13 mouse cellular contexts compared by ENCODE assay signal in genomic region chr2:164964242-164964894, GRCm38 (mm10). TPM values are rescaled to one million over a fixed set of nuclear protein-coding genes. Genes with fewer than 3 reads are reported as not detected.
DNase-seq lines count a peak whose midpoint lies in the region; ATAC-seq and TF ChIP-seq lines count a peak whose summit lies in the region.
"Had no signal": no experiment of that assay in that cellular context is flagged by ENCODE, and none has a peak within 500 bp of the region (broad histone marks: within the 10 kb centered on the region; RNA-seq: fewer than 3 reads in every experiment).

No protein-coding gene starts in this region.

- 0 out of 2 replicates have a peak, but pooled peaks cover 10% of the 10 kb centered on the region for H3K4me1 ChIP-seq in hindbrain, postnatal 0 days (ENCODE audit: insufficient read depth, low read length)
- peaks cover 30% of the 10 kb centered on the region for H3K4me1 ChIP-seq in midbrain, embryonic 11.5 days (ENCODE audit: control insufficient read depth, insufficient read depth, low read length)

- 7% methylated on average over 9 of the region's 9 CpGs for WGBS in hindbrain, postnatal 0 days
- 18% methylated on average over 9 of the region's 9 CpGs for WGBS in midbrain, embryonic 11.5 days

- no peaks in the 10 kb centered on the region for H3K36me3 ChIP-seq in hindbrain, postnatal 0 days (ENCODE audit: insufficient read depth, low read length)
- H3K36me3 ChIP-seq in midbrain, embryonic 11.5 days (ENCODE audit: control insufficient read depth, insufficient read depth, low read length): no peaks in the 10 kb centered on the region
- H3K36me3 ChIP-seq: limb, embryonic 12.5 days had no signal

- H3K4me3 ChIP-seq in hindbrain, postnatal 0 days (ENCODE audit: low read length): no peak overlapping the region
- no peak overlapping the region for H3K4me3 ChIP-seq in midbrain, embryonic 11.5 days (ENCODE audit: low read depth, low read length)
- H3K4me3 ChIP-seq: heart, adult 2 months; limb, embryonic 12.5 days had no signal

- peak overlapping the region; percentile 80 for H3K27ac ChIP-seq in hindbrain, postnatal 0 days
- no peak overlapping the region; the same call in 1 of the 2 replicates for H3K27ac ChIP-seq in midbrain, embryonic 11.5 days (ENCODE audit: low read depth, low read length)
- H3K27ac ChIP-seq: heart, adult 2 months; limb, embryonic 12.5 days had no signal

- ATAC-seq in hindbrain, postnatal 0 days: peak; percentile 47
- ATAC-seq in midbrain, embryonic 11.5 days (ENCODE audit: low FRiP score): peak; percentile 55
- ATAC-seq: activated CD4-positive, CD25-positive, alpha-beta regulatory T cell, adult 4 months had no signal

- DNase-seq in right cerebral cortex, postnatal 10 days (ENCODE audit: low spot score in 2 of 2): peak; percentile 87 to 92
- DNase-seq in right cerebral cortex, postnatal 36 days (ENCODE audit: low spot score in 2 of 2): no peak
- DNase-seq in hindbrain, postnatal 0 days (ENCODE audit: low spot score): peak; percentile 84
- peak; percentile 93 for DNase-seq in midbrain, embryonic 11.5 days (ENCODE audit: low spot score, missing footprints)
- DNase-seq in spleen, postnatal 14 days (ENCODE audit: low spot score in 2 of 2): no peak
- no peak for DNase-seq in lung, postnatal 10 days
- no peak for DNase-seq in urinary bladder, postnatal 14 days (ENCODE audit: low spot score)
- no peak for DNase-seq in spleen, adult 12 weeks (ENCODE audit: low spot score)
- DNase-seq: cerebellum, postnatal 36 days; heart, adult 2 months; lung, postnatal 4 days had no signal

- no peak for TF ChIP-seq CTCF in hindbrain, postnatal 0 days (IDR thresholded peaks at IDR 0.05; ENCODE audit: low read depth)

- peaks cover 23% of the 10 kb centered on the region for H3K27me3 ChIP-seq in hindbrain, postnatal 0 days (ENCODE audit: insufficient read depth, low read length)
- H3K27me3 ChIP-seq in midbrain, embryonic 11.5 days (ENCODE audit: control insufficient read depth, insufficient read depth, low read length): peaks cover 37% of the 10 kb centered on the region

- no peak overlapping the region for H3K9ac ChIP-seq in hindbrain, postnatal 0 days (replicated peaks; ENCODE audit: low read length)
- no peak overlapping the region for H3K9ac ChIP-seq in midbrain, embryonic 11.5 days (ENCODE audit: low read length)
- H3K9ac ChIP-seq: limb, embryonic 12.5 days had no signal

- peak overlapping the region; percentile 47 for H3K4me2 ChIP-seq in hindbrain, postnatal 0 days (ENCODE audit: low read depth, low read length)
- H3K4me2 ChIP-seq in midbrain, embryonic 11.5 days: peak overlapping the region; percentile 15; the same call in 1 of the 2 replicates
- H3K4me2 ChIP-seq: limb, embryonic 12.5 days had no signal

- no peaks in the 10 kb centered on the region for H3K9me3 ChIP-seq in hindbrain, postnatal 0 days (ENCODE audit: low read length)
- H3K9me3 ChIP-seq in midbrain, embryonic 11.5 days (ENCODE audit: control insufficient read depth, low read length): no peaks in the 10 kb centered on the region
- H3K9me3 ChIP-seq: limb, embryonic 12.5 days had no signal

RNA-seq across cellular contexts. Expression of gene Slc12a5, which starts 3.8 kb away (rescaled TPM):
- 257 TPM in 2 replicates for total RNA-seq in hindbrain, postnatal 0 days (2014; rRNA removed)
- 67.1 and 71.0 TPM in 2 replicates for polyA plus RNA-seq in hindbrain, postnatal 0 days (2015; fragmentation: Nextera tagmentation; extraction: Ambion mirVana)
- polyA plus RNA-seq in midbrain, embryonic 11.5 days (2014; fragmentation: Nextera tagmentation; extraction: Ambion mirVana): 2.8 and 3.0 TPM in 2 replicates

RNA-seq across cellular contexts. Expression of gene Mmp9, which starts 23.8 kb away (rescaled TPM):
- 8.8 and 14.4 TPM in 2 replicates for total RNA-seq in hindbrain, postnatal 0 days (2014; rRNA removed)
- polyA plus RNA-seq in hindbrain, postnatal 0 days (2015; fragmentation: Nextera tagmentation; extraction: Ambion mirVana): 6.7 and 7.1 TPM in 2 replicates
- polyA plus RNA-seq in midbrain, embryonic 11.5 days (2014; fragmentation: Nextera tagmentation; extraction: Ambion mirVana): 1.9 and 2.0 TPM in 2 replicates

RNA-seq across cellular contexts. Expression of gene Zfp335, which starts 52.8 kb away (rescaled TPM):
- 26.5 and 28.3 TPM in 2 replicates for total RNA-seq in hindbrain, postnatal 0 days (2014; rRNA removed)
- 9.0 and 9.2 TPM in 2 replicates for polyA plus RNA-seq in hindbrain, postnatal 0 days (2015; fragmentation: Nextera tagmentation; extraction: Ambion mirVana)
- polyA plus RNA-seq in midbrain, embryonic 11.5 days (2014; fragmentation: Nextera tagmentation; extraction: Ambion mirVana): 8.2 and 8.8 TPM in 2 replicates

Comparison
In these comparisons a context has a peak if more than half of its experiments do, and no peak if none do; other contexts are left out.
1. DNase-seq: peak in right cerebral cortex, postnatal 10 days (2 of 2), hindbrain, postnatal 0 days (single experiment) and midbrain, embryonic 11.5 days (single experiment); none in right cerebral cortex, postnatal 36 days (0 of 2), spleen, postnatal 14 days (0 of 2), lung, postnatal 10 days (single experiment), urinary bladder, postnatal 14 days (single experiment) and spleen, adult 12 weeks (single experiment).
2. RNA of gene Slc12a5, which starts 3.8 kb away (polyA plus RNA-seq): 67.1 to 71.0 TPM in hindbrain, postnatal 0 days; 2.8 to 3.0 TPM in midbrain, embryonic 11.5 days; every median in the first group is over 10 times any median in the second.